Mouse (Mus musculus): ENCODE results near the gene Cntn5.

Cntn5 gene

DNA sequence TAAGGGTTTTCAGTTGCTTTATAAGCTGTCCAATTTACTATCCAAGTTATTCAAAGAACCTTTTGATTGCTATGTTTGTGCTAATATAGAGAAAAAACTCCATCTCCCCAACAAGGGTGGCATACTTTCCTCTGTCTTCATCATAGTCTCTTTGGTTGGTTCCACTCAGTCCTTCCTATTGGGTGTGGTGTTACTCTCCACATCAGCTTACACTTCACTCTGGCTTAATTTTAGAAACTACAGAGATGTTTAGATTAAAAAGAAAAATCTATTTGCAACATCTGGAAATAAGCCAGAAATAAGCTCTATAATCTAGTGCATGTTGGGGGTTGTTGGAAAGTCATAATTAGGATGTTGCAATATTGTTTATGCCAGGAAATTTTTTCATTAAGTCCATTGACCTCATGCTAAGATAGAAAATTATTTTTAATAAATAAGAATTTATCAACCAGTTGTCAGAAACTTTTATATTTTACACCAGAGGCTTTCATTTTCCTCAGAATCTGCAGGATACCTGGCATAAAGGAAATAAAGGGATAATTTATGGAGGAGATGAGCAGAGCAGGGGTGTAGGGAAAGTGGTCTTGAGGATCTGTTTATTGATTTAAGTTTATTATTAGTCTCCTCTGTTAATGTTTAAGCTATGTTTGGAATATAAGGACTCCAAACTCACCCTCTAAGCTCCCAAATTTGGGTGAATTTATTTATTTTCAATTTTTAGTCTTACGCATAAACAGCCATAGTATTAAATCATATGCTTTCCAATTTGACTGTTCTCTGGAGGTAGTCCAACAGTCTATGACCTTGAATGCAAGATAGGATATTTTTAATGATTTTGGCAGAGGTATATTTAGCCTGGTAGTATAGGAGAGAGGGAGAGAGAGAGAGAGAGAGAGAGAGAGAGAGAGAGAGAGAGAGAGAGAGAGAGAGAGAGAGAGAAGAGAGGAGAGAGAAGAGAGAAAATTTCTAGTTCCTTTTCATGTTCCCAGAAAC is 966.8 kb downstream of the Cntn5 start:
- DNase-seq (ENCODE audit: low spot score), result no peak

DNA sequence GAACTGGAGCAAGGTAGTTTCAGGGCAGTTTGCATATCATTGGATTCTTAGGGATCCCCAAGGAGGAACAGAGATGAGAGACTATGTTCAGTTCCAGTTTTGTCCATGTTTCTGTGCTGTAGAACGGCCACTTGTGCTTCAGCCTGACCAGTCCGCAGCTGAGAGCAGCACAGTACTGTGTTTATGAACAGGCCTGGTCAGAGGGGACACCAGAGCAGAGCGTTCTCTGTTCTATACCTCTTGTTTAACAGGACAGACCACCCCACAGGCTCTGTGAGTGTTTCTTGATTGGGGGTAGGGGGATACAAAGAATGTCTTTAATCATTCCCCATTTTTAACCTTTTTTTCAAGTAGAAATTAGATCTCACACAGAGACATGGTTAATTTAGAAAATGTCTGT is 984.0 kb downstream of the Cntn5 start:
- no peak for DNase-seq (ENCODE audit: low spot score)

DNA sequence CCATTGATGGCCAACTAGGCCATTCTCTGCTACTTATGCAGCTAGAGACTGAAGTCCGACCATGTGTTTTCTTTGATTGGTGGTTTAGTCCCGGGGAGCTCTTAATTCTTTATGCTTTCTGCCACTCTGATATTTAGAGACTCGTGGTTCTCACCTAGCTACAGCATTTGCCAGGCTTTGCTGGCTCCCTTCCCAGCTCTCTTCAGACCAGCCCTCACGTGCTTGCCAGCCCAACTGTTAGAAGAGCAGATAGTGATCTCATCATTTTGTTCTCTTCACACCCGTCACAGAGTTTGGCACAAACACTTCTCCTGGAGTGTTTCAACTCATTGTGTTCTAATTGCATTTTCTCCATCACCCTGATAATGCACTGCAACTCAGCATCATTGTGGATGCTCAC is 1005.5 kb downstream of the Cntn5 start:
- no peak for DNase-seq (ENCODE audit: low spot score)

DNA sequence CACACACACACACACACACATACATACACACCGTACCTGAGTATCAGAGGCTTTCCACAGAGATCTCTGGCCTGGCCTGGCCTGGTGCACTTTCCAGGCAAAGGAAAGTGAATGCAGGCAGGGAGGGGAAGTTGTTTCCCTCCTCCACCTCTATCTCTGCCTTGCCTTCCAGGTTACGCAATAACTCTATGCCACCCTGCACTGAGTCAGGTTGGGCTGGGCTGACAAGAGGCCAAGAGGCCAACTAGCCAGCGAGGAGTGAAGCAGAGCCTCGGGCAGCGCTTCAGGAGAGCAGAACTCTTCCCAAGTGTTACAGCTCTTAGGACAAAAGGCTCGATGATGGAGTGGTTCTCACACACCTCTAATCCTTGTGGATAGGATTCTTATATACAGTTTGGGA is 1018.4 kb downstream of the Cntn5 start:
- DNase-seq (ENCODE audit: low spot score), result no peak

DNA sequence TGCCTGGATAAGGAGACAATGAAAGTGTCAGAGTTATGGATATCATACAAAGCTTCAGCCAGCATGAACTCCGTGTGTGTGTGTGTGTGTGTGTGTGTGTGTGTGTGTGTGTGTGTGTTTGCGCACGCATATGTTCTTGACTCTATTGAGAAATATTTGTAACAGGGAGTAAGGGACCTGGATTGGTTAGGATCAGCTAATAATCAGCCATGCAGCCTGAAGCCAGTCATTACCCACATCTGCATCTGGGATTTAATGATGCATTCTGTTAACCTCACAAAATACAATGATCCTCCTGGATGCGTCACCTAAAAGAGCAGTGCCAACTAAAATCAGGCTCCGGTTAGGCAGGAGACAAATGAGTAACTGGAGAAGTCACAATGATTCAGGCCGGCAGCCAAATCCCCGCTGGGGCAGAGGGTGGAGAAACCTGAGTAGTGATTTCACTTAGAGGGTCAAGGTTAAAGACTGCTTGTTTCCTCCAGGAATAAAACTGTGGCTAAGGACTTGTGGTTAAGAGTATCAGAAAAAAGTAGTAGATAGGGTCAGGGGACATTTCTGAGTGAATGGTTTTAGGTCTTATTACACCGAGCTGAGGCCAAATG is 1021.7 kb downstream of the Cntn5 start:
- no peak for DNase-seq (ENCODE audit: low spot score)

DNA sequence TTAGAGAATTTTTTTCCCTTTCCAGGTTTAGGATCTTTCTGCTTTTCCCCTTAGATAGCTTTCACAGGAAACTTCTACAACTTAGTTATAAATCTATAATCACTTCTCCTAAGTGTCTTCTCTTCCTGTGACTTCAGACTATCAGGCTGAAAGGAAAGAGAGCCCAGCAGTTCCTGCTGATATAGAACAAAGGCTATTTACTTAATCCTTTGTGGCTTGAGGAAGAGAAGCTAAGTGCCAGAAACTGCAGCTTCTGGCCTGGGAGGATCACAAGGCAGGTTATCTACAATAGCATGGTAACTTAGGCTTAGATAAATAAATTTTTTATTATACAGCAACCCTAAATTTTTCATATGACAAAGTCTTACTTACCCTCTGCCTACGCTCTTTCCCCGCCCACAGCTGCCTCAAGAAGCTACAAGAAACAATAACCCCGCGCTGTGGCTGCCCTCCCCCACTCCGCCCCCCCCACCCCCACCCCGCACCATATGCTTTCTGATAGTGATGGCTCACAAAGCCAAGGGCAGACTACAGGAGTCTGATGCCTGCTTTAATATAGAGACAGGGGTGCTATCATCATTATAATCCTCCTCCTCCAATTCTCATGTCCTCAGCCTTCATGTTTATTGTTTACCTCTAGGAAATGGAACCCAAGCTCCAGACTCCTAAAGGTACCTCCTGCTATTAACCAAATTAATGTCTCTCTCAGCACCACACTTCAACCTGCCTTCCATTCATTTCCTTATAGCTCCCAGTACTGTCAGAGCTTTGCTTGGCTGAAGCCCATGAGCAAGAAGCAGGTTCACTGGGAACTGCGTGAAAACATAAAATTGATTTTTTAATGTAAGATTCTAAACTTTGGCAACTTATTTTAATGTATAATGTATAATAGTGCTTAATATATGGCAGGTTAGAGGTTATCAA is 1032.2 kb downstream of the Cntn5 start:
- no peak for DNase-seq (ENCODE audit: low spot score)

DNA sequence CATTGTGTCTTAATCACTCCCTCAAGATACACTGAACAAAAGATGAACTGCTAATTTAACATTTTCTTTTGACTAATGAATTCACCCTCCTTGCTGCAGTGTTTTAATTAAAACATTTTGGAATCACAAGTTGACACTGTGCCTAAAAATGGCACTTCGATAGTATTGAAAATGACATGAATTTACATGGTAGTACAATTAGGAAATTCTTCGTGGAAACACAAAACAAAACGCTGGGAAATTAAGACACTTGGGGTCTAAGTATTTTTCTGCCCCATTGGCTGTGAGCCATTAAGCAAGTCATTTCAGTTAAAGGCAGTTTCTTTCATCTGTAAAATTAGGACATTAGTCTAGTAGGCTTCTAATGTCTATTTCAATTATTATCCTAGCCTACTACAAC is 1043.9 kb downstream of the Cntn5 start:
- DNase-seq (ENCODE audit: low spot score), result no peak

DNA sequence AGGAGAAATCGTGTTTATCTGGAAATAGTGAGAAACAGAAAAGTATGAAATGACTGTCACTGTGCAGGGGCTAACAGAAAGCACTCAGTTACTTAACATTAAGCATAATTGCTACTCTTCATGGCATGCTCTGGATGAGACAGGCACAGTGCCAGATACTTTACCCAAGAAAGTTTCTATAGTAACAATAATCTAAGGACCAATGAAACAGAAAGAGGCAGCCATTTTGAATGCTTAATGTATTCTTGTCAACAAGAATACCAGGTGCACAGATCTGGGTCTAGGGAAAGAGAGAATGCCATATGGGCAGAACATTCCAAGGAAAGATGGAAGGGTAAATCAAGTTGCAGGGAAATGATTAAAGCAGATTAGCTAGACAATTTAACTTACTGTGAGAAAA is 1045.3 kb downstream of the Cntn5 start:
- DNase-seq (ENCODE audit: low spot score), result no peak

DNA sequence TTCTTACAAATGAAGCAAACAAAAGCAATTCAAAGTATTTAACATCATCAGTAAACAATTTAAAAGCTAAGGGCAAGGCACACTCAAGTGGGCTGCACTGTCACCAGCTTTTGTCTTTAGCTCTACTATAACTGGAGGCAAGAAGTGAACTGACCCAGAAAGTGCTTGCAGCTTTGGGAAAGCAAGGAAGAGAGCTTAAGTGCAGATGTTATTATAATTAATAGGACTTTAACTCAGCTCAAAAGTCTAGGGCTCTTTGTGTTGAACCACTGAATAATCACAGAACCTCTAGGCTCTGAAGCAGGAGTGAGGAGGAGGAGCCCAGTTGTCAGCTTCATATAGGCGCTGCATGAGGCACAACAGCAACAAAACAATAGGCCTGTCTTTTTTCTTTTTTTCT is 1049.8 kb downstream of the Cntn5 start:
- no peak for DNase-seq (ENCODE audit: low spot score)

DNA sequence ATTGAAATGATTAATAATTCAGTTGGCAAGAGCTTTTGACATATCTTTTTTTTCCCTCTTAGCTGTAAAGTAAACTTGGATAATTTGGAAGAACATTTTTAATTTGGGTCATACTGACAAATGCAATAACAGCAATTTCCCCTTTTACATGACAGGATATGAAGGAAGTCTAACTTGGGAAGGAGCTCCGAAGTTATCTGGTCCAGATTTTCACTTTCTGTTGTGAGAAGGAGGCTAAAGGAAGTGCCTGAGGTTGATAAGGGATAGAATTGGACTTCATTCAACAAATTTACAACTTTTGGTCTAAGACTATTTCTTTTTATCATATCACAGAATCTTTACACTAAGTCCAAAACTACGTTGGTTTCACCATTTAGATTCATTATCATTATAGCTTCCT is 1074.3 kb downstream of the Cntn5 start:
- DNase-seq (ENCODE audit: low spot score), result no peak

DNA sequence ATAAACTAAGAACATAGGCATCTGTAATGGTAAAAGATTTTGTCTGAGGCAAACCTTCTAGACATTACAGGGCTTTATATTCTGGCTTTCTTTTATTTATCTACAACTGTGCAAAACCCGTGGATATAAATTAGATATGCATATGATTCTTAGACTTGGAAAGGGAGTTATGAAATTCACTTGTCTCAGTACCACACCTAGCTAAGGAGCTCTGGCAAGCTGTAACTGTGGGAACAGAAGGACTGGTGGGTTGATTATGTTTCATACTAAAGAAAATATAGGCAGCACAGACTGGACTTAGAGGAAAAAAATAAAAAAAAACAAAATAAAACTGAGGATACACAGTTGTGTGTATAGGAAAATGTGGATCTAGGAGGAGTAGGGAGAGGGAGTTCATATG is 1084.6 kb downstream of the Cntn5 start:
- no peak for DNase-seq (ENCODE audit: low spot score)

DNA sequence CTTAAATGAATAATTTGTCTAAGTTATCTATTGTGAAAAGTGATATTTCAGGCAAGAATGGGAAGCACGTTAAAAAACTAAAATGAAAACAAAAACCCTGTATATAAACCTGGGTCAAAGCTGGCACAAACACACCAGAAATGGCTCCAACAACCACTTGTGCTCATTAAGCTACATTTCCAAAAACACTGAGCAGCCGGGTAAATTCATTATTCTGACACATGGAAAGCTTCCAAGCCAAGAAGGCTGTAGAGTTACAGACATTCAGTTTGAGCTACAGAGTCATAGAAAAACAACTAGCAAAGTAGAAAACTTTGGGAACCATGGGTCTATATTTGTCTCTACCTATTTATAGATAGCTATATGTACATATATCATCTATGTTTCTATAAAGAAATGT is 1087.1 kb downstream of the Cntn5 start:
- DNase-seq (ENCODE audit: low spot score), result no peak

DNA sequence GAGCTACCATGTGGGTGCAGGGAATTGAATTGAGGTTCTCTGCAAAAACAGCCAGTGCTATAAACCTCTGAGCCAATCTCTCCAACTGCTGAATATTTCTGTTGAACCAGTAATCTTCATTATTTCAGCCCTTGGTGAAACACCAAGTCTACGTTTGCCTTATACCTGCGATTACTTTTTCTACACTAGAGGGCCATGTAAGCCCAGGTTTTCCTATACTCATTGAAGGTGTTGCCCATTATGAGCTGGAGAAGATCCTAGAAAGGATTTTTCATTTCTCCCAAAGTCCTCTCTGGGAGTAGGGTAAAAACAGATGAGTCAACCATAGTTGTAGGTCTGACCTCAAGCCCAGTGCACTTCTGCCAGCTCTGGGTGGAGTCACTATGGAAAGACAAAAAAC is 1105.0 kb downstream of the Cntn5 start:
- DNase-seq (ENCODE audit: low spot score), result no peak

DNA sequence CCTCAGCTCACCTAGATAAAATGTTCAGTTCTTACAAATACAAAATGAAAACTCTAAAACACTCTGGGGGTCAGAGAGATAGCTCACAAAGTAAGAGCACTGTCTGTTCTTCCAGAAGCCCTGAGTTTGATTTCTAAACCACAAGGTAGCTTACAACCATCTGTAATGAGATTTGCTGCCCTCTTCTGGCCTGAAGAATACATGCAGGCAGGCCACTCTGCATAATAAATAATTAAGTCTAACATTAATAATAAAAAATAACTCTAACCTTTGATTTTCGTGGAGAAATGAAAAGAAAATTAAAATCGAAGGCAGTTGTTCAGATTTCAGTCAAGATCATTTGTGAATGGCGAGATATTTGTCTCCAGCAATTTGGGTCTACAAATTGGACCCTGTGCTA is 1120.9 kb downstream of the Cntn5 start:
- DNase-seq (ENCODE audit: low spot score), result no peak

DNA sequence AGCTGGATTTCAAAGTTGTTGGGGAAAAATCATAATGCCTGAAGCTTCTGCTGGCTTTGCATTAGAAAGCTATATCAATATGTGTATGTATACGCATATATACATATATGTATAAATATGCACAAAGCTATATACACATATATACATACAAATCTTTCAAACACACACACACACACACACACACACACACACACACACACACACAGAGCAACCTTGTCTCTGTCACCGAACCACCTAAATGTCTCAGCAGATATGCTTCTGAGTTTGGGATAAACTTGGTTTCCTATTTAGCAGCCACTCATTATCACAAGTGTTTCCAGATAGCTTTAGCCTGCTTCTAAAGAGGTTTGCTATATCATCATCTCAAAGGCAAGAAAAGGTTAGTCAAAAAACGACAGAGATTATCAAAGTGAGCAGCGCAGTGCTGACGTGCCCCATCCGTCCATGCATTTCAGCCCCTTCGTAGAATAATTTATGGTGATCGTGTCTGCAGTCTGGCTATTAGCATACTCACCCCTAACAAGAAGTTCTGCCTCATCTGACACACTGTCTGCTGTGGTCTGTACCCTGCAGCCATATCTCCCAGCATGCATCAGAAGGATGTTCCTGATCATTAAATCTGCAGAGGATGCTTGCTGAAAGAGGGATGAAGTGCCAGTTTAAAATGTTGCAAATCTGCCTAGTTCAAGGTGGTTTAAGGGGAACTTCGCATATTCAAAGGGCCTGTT is 1123.3 kb downstream of the Cntn5 start:
- DNase-seq (ENCODE audit: low spot score), result no peak

DNA sequence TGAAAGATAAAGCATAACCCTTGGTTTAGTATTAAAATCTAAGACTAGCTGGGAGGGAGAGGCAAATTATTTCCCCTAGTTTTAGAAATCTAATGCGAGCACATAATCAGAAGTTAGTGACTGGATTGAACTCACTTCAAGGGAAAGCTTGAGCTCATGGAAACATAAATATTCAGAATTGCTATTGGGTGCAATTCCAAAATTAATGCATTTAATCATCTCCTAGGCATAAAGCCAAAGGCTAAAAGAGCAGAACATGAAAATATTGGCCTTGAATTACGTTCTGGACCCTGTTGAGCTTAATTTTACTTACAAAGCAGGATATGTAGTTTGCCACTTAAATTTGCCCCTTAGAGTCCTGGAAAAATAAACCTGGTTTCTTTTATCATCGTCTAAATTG is 1124.9 kb downstream of the Cntn5 start:
- no peak for DNase-seq (ENCODE audit: low spot score)

DNA sequence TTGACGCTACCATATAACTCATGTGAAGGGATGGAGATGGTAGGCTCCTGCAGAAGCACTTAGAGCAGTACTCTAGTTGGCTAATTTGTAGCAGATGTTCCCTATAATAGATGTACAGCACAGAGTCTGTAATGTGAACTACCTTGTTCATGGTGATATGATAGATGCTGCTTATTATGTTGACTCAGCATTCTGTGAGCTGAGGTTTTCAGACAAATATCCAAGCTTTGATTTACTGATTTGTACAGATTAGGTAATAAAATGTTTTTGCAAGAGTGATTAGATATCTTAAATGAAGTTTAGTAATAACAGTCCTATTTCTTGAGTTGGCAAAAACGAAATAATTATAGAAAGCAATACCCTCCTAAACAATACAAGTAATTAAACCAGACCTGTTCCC is 1133.8 kb downstream of the Cntn5 start:
- DNase-seq (ENCODE audit: low spot score), result no peak

DNA sequence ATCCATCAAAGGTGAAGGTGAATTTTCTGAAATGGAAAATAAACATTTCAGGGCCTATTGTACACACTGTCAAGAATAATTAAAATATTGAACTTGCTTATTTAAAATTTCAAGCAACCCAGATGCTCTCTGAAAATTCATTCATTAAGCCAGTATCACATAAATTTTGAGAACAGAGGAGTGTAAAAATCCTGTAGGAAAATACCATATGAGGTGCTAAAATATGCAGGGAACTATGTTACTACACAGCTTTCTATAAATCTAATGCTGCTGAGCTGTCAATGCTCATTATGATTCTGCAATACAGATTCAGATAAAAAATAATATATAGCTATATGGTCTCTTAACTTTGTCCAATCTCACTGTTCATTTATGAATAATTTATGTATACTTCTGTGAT is 1134.9 kb downstream of the Cntn5 start:
- DNase-seq (ENCODE audit: low spot score), result no peak

DNA sequence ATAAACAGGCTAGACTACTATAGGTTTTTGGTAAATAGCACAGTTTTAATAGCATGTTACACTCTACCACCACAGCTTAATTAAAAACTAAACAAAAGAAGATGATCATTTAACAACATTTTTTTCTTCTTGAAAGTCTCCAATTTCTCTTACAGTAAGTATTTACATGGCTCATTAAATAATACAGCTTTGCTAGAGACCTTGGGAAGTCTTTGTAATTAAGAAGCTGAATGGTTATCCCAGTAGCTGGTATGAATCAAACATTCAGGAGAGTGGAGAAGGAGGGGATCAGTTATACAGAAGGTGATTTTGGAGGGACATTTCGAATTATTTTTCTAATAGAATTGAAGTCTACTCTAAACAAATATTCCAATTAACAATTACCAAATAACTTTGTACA is 1186.4 kb downstream of the Cntn5 start:
- DNase-seq (ENCODE audit: low spot score), result no peak

DNA sequence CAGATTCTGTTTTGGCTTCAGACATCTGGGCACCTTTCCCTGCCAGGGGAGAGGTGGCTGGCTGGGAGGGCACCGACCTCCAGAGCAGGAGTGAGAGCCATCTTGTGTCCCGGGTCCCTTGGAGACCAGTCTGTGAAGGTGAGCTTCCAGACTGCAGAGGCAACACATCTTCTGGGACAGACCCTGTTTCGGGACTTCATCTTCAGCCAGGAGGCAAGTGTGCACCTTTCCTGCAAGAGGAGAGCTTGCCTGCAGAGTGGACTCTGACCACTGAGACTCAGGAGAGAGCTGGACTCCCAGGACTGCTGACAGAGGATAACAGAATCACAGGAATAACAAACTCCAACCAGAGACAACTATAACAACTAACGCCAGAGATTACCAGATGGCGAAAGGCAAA is 1195.9 kb downstream of the Cntn5 start:
- DNase-seq (ENCODE audit: low spot score), result no peak

DNA sequence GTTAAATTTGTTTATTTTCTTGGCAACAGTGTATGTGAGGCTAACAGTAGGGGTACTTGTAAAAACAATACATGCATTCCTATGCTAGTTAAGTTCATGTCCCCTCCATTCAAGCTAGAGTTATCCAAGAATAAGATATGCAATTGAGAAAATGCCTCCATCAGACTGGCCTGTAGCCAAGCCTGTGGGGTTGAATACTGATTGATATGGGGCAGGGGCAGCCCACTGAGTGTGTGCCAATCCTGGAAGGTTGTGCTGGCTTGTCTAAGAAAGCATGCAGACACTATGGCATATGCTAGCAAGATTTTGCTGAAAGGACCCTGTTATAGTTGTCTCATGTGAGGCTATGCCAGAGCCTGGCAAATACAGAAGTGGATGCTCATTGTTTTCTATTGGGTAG is 1196.8 kb downstream of the Cntn5 start:
- DNase-seq (ENCODE audit: low spot score), result no peak

DNA sequence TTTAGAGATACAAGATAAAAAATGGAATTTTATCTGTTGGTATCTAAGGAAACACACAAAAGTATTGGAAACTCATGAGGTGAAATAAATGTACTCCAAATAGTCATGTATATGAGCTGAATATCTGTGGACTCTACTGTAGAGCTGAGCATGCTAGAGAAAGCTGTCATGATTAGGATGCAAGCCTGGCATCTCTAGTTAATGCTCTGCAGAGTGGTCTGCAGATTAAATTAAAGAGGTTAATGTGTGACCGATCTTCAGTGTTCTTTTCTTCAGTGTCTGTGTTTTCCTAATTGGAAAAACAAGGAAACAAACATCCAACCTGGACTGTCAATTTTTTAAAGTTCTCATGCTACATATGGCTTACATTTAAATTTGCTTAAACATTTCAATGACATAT is 1199.4 kb downstream of the Cntn5 start:
- no peak for DNase-seq (ENCODE audit: low spot score)

All from ovary, postnatal 36 days (tissue).